Mouse (Mus musculus) cortical plate, adult 2 months (tissue): ENCODE results near the gene Trim28.

Experiments
- CTCF ChIP-seq: fragments of 200-500 bp; IDR thresholded peaks from 2 replicates; pipeline ENCODE4 v1.5.1; 2011; ENCODE audit warnings: mild to moderate bottlenecking, control low read depth, low read length; ENCODE audit not compliant: insufficient read depth; ENCODE audit errors: extremely low read depth
- POLR2A ChIP-seq: fragments of 200-500 bp; IDR thresholded peaks from 2 replicates; pipeline ENCODE4 v1.6.1; 2011; ENCODE audit warnings: mild to moderate bottlenecking, low read length, control low read depth; ENCODE audit not compliant: insufficient read depth; ENCODE audit errors: extremely low read depth

DNA sequence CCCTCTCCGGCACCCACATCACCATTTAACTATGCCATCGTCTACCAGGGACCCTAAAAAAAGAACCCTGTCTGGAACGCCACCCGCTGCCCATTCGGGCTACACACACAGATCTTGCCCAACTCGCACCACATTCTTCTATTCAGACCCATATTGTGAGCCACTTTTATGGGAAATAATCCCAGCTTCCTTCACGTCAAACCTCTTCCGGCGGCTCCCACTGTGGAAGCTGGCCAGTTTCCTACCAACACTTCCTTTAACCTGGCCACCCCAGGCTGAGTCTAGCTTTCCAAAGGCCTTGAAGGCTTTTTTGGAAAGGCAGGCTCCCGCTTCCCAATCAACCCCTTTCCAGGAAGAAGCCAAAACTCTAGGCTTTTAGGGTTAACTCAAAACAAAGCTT is 7.6 kb downstream of the Trim28 start:
- no peak for TF ChIP-seq POLR2A
- TF ChIP-seq CTCF = no peak
